Mouse (Mus musculus): ENCODE measurements around the gene Csnk1g2. TPM values are rescaled to one million over a fixed set of nuclear protein-coding genes. Genes with fewer than 3 reads are reported as not detected.

Csnk1g2 gene
- polyA plus RNA-seq, 1 experiment from 2014 or later = 117 TPM

GRCm38 (mm10) chr10:80656130-80656862 lies 33.7 kb downstream of the Csnk1g2 start:
- no peaks in the 10 kb centered on the region for H3K27me3 ChIP-seq (ENCODE audit: control insufficient read depth, insufficient read depth, low read length)
- H3K9me3 ChIP-seq (ENCODE audit: control insufficient read depth, low read length) = no peaks in the 10 kb centered on the region
- DNase-seq (ENCODE audit: low spot score) (peak; percentile 98), ATAC-seq (ENCODE audit: insufficient read depth, low FRiP score, low TSS enrichment) (peak; percentile 65)
- H3K36me3 ChIP-seq (ENCODE audit: control insufficient read depth, insufficient read depth, low read length) = no peaks in the 10 kb centered on the region
- WGBS = under 1% methylated on average over 71 of the region's 72 CpGs
- H3K27ac ChIP-seq (ENCODE audit: low read depth, low read length) = peak overlapping the region; percentile 78
- H3K4me3 ChIP-seq (ENCODE audit: low read depth, low read length) = peak overlapping the region; percentile 92
- H3K4me1 ChIP-seq (ENCODE audit: control insufficient read depth, insufficient read depth, low read length) = peaks cover 8% of the 10 kb centered on the region
- peak overlapping the region; percentile 92 for H3K4me2 ChIP-seq (ENCODE audit: low read depth)
- H3K9ac ChIP-seq (ENCODE audit: low read length) = peak overlapping the region; percentile 95

- Histone ChIP-seq H3K4me1 (ENCODE audit: control insufficient read depth, insufficient read depth, low read length) (peaks cover 8% of the 10 kb centered on the region), H3K9ac (ENCODE audit: low read length) (peak within 1 kb of the TSS; percentile 95), H3K36me3 (ENCODE audit: control insufficient read depth, insufficient read depth, low read length) (no peaks in the 10 kb centered on the region), H3K27me3 (ENCODE audit: control insufficient read depth, insufficient read depth, low read length) (no peaks in the 10 kb centered on the region), H3K27ac (ENCODE audit: low read depth, low read length) (peak within 1 kb of the TSS; percentile 78), H3K9me3 (ENCODE audit: control insufficient read depth, low read length) (no peaks in the 10 kb centered on the region), H3K4me3 (ENCODE audit: low read depth, low read length) (peak within 1 kb of the TSS; percentile 92), H3K4me2 (ENCODE audit: low read depth) (peak within 1 kb of the TSS; percentile 92)
- ATAC-seq (ENCODE audit: insufficient read depth, low FRiP score, low TSS enrichment) (peak; percentile 20), DNase-seq (ENCODE audit: low spot score) (no peak)
- WGBS = 19% methylated on average over 15 of the region's 15 CpGs
Observed at GRCm38 (mm10) chr10:80656863-80657623, 34.4 kb downstream of the Csnk1g2 start, which contains the start of gene Btbd2. Gene Btbd2, minus strand, starts transcription at chr10:80657071.

GRCm38 (mm10) chr10:80658194-80658840 lies 35.7 kb downstream of the Csnk1g2 start:
- ATAC-seq (ENCODE audit: insufficient read depth, low FRiP score, low TSS enrichment) (no peak), DNase-seq (ENCODE audit: low spot score) (no peak)
- H3K4me1 ChIP-seq (ENCODE audit: control insufficient read depth, insufficient read depth, low read length) = peaks cover 8% of the 10 kb centered on the region
- no peak overlapping the region for H3K9ac ChIP-seq (ENCODE audit: low read length)
- no peaks in the 10 kb centered on the region for H3K9me3 ChIP-seq (ENCODE audit: control insufficient read depth, low read length)
- H3K36me3 ChIP-seq (ENCODE audit: control insufficient read depth, insufficient read depth, low read length) = no peaks in the 10 kb centered on the region
- no peak overlapping the region for H3K4me2 ChIP-seq (ENCODE audit: low read depth)
- no peaks in the 10 kb centered on the region for H3K27me3 ChIP-seq (ENCODE audit: control insufficient read depth, insufficient read depth, low read length)
- H3K4me3 ChIP-seq (ENCODE audit: low read depth, low read length) = no peak overlapping the region
- H3K27ac ChIP-seq (ENCODE audit: low read depth, low read length) = no peak overlapping the region
- WGBS = 85% methylated on average over 14 of the region's 14 CpGs

GRCm38 (mm10) chr10:80658841-80659202 lies 36.2 kb downstream of the Csnk1g2 start:
- Histone ChIP-seq H3K9me3 (ENCODE audit: control insufficient read depth, low read length) (no peaks in the 10 kb centered on the region), H3K4me3 (ENCODE audit: low read depth, low read length) (no peak overlapping the region), H3K9ac (ENCODE audit: low read length) (no peak overlapping the region), H3K27ac (ENCODE audit: low read depth, low read length) (no peak overlapping the region), H3K4me2 (ENCODE audit: low read depth) (no peak overlapping the region), H3K27me3 (ENCODE audit: control insufficient read depth, insufficient read depth, low read length) (no peaks in the 10 kb centered on the region), H3K36me3 (ENCODE audit: control insufficient read depth, insufficient read depth, low read length) (no peaks in the 10 kb centered on the region), H3K4me1 (ENCODE audit: control insufficient read depth, insufficient read depth, low read length) (peaks cover 8% of the 10 kb centered on the region)
- 69% methylated on average over 4 of the region's 4 CpGs for WGBS
- DNase-seq (ENCODE audit: low spot score) = no peak
- no peak for ATAC-seq (ENCODE audit: insufficient read depth, low FRiP score, low TSS enrichment)

- Histone ChIP-seq H3K9me3 (ENCODE audit: control insufficient read depth, low read length) (no peaks in the 10 kb centered on the region), H3K4me2 (ENCODE audit: low read depth) (no peak overlapping the region), H3K27ac (ENCODE audit: low read depth, low read length) (no peak overlapping the region), H3K4me3 (ENCODE audit: low read depth, low read length) (no peak overlapping the region), H3K36me3 (ENCODE audit: control insufficient read depth, insufficient read depth, low read length) (no peaks in the 10 kb centered on the region), H3K9ac (ENCODE audit: low read length) (no peak overlapping the region), H3K27me3 (ENCODE audit: control insufficient read depth, insufficient read depth, low read length) (no peaks in the 10 kb centered on the region), H3K4me1 (ENCODE audit: control insufficient read depth, insufficient read depth, low read length) (peaks cover 8% of the 10 kb centered on the region)
- DNase-seq (ENCODE audit: low spot score) (peak; percentile 76), ATAC-seq (ENCODE audit: insufficient read depth, low FRiP score, low TSS enrichment) (no peak)
- WGBS = 19% methylated on average over 10 of the region's 10 CpGs
Observed at GRCm38 (mm10) chr10:80659213-80659612, 36.6 kb downstream of the Csnk1g2 start.

GRCm38 (mm10) chr10:80661149-80661548 lies 38.5 kb downstream of the Csnk1g2 start:
- H3K4me1 ChIP-seq (ENCODE audit: control insufficient read depth, insufficient read depth, low read length) = 0 out of 2 replicates have a peak, but pooled peaks cover 4% of the 10 kb centered on the region
- ATAC-seq (ENCODE audit: insufficient read depth, low FRiP score, low TSS enrichment) (no peak), DNase-seq (ENCODE audit: low spot score) (peak; percentile 47)
- no peaks in the 10 kb centered on the region for H3K36me3 ChIP-seq (ENCODE audit: control insufficient read depth, insufficient read depth, low read length)
- no peak overlapping the region for H3K4me2 ChIP-seq (ENCODE audit: low read depth)
- H3K27me3 ChIP-seq (ENCODE audit: control insufficient read depth, insufficient read depth, low read length) = no peaks in the 10 kb centered on the region
- no peak overlapping the region for H3K9ac ChIP-seq (ENCODE audit: low read length)
- WGBS = 36% methylated on average over 5 of the region's 5 CpGs
- no peaks in the 10 kb centered on the region for H3K9me3 ChIP-seq (ENCODE audit: control insufficient read depth, low read length)
- H3K4me3 ChIP-seq (ENCODE audit: low read depth, low read length) = no peak overlapping the region
- H3K27ac ChIP-seq (ENCODE audit: low read depth, low read length) = no peak overlapping the region

- Histone ChIP-seq H3K4me1 (ENCODE audit: control insufficient read depth, insufficient read depth, low read length) (0 out of 2 replicates have a peak, but pooled peaks cover 4% of the 10 kb centered on the region), H3K9me3 (ENCODE audit: control insufficient read depth, low read length) (no peaks in the 10 kb centered on the region), H3K27me3 (ENCODE audit: control insufficient read depth, insufficient read depth, low read length) (no peaks in the 10 kb centered on the region), H3K36me3 (ENCODE audit: control insufficient read depth, insufficient read depth, low read length) (peaks cover 19% of the 10 kb centered on the region), H3K27ac (ENCODE audit: low read depth, low read length) (no peak overlapping the region), H3K4me3 (ENCODE audit: low read depth, low read length) (no peak overlapping the region), H3K9ac (ENCODE audit: low read length) (no peak overlapping the region), H3K4me2 (ENCODE audit: low read depth) (no peak overlapping the region)
- DNase-seq (ENCODE audit: low spot score) = no peak
- no peak for ATAC-seq (ENCODE audit: insufficient read depth, low FRiP score, low TSS enrichment)
- WGBS = 50% methylated on average over 5 of the region's 5 CpGs
Observed at GRCm38 (mm10) chr10:80663485-80664196, 41.0 kb downstream of the Csnk1g2 start.
